Mouse (Mus musculus) embryo, embryonic 9.5 days (tissue): ENCODE measurements at regions not wholly inside any gene's neighbourhood (a gene's known extent, or its start where the extent isn't known, plus 50 kb on each side); places are given as distances from the start of the nearest gene placed in this dataset.

Experiments used
- DNase-seq: peaks from one replicate; pipeline ENCODE4 v3.0.0-alpha.2; 2017; ENCODE audit errors: extremely low spot score

DNA sequence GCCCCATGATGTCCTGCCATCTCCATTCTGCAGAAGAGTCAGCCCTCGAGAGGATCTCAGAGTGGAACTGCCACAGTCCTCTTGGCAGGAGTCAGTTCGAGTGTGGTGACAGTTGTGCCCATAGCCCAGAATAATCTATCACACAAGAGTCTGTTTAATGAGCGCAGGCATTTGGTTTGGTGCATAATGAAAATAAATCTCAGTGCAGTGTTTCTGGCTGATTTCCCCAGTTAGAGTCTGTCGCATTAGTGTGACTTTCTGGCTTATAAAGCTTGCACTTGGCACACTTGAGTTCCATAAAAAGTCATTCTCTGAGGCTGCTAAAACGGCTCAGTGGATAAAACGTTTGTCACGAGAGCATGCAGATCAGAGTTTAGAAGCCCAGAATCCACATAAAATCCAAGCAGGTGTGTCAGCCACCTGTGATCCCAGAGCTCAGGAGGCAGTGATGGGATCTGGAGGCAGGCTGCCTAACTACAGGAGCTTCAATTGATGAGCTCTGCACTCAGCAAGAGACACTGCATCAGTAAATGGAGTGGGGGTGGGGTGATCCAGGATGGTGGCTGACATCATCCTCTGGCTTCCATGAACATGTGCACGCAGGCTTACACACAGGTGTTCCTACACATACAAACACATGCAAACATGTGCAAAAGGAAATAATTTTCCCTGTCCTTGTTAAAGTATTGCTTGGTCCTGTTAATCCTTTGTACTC, 578.5 kb downstream of the Plekhb2 start:
- DNase-seq, result no peak

DNA sequence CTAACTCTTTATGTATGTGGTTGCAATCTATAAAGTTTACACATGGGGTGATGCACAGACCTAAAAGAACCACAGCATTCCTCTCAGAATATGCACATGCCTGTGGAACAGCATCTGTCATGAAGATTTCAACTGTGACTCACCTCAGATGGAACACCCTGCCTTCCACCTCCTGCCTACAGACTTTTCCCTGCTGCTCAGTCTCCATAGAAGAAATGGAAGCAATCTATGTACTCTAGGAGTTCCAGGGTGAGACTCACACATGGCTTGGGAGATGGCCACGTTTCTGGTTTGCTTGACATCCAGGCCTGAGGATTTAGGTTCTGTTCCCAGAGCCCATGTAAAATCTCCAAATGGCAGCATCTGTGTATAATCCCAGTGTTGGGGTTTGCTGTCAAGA, 579.7 kb downstream of the Plekhb2 start:
- no peak for DNase-seq

DNA sequence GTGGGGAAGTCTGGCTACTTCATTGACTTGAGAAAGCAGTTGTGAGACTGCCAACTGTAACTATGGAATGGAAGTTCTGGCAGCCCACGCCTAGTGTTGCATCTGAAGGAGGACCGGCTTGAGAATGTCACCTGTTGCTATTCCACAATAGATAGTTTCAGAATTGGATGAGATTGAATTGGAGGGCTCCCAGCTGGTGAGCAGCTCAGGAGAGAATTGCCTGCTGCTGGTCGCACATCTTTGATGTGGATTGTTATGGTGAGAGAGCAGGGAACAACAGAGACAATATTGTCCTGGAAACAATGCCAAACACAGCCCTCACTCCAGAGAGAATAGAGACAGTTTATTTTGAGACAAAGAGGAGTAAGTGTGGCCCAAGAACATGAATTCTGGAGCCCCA, 585.9 kb downstream of the Plekhb2 start:
- DNase-seq, result no peak

DNA sequence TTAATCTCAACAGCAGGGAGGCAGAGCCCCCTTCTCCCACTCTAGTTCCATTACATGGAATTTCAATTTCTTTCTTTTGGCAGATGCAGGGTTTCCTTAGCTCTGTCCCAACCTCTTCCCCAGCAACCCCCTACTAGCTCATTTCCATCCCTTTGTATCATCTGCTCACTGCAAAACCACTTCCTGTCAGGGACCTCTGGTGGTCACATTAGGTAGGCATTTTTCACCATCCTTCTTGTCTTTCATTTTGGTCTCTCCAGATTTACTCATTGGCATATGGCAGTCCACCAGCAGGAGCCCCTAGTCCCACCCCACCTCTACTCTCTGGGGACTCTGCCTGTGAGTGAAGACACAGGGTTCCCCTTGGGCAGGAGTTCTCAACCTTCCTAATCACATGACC, 597.6 kb downstream of the Plekhb2 start:
- no peak for DNase-seq

DNA sequence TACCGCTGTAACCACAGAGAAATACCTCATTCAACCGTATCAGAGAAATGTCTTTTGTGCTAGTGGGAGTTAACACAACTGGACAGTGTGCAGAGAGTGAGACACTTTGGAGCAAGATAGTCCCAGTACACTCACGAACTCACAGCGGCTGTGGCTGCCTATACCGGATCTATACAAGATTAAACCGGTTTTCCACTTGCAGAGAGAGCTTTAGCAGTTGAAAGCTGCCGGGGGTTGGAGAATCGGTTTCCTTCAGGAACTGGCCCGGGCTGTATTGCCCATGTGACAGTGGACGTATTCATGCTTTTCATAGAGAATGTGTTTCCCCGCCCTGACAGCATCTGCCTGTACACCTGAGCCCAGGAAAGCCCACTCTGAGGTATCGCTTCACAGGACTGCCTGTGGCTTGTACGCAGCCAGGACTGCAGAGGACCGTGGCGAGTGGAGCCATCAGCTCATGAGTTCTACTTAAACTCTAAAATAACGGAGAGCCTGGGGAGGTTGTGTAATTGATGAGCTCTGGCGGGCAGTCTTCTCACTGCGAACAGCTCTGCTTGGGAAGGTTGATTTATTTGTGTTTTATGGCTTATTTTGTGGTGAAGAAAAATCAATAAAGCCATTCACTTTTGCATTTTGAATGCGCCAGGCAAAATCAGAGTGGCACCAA, 602.8 kb downstream of the Plekhb2 start:
- DNase-seq, result no peak

DNA sequence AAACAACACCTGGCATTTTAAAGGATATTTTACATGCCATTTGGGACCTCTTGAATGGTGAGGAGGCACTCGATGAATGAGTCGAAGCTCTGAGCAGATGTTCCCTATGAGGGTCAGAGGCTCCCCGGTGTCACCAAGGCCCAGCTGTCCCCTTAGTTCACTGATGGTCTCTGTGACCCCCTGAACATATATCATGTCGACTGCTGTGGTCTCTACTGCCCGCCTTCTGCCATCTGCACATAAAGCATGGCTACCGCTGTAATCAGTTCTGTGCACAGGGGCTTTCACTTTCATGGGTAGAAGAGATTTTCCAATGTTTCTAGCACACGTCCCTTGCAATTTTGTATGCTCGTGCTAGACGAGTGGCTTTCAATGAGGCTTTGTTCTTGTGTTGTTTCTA, 607.8 kb downstream of the Plekhb2 start:
- DNase-seq, result peak; percentile 11

DNA sequence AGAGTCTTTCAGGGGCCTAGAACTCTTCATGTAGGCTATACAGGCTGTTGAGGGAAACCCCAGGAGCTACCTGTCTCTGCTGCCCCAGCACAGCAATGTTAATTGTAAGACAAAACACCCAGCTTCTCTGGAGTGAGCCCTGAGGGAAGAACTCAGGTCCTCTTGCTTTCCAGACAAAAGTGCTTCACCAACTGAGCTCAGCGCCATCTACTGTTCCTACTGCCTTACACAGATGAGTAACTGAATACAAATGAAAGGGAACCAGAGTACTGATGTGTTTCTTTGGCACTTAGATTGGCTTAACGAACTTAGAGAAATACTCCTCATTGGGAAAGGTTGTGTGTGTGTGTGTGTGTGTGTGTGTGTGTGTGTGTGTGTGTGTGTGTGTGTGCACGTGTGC, 603.1 kb upstream of the Hs6st1 start:
- no peak for DNase-seq

DNA sequence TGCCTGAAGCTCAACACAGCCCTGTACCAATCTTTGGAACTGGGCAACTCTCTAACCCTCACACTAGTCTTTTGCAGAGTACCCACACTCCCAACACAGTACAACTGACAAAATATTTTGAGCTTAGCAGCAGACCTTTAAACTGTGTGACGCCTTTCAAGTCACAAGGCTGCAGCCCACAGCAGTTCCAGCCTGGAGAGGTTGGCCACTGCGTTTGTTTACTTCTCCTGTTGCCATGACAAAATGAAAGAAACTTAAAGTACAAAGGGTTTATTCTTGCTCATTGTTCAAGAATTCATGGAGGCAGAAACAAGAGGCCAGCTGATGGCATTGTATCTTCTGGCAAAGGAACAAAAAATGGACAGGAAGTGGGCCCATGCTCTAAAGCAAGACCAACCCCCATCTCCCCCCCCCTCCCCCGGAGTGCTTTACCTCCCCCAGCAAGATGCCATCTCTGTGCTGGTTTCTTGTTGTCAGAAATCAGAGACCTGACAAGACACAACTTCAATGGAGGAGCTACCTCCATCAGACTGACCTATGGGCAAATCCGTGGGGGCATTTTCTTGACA, 598.9 kb upstream of the Hs6st1 start:
- peak; percentile 19 for DNase-seq

DNA sequence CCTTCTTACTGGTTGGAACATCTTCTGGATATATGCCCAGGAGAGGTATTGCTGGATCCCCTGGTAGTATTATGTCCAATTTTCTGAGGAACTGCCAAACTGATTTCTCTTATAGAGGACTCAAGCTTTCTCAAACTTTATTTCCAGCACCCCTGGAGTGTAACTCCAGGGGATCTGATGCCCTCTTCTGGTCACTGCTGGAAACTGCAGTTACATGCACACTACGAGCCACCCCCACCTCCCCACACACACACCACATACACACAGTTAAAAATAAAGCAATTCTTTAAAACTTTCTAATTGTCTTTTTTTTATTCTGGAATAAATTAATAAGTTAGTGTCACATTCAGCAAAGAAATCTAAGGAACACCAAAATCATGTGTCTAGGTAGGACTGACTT, 589.9 kb upstream of the Hs6st1 start:
- no peak for DNase-seq

DNA sequence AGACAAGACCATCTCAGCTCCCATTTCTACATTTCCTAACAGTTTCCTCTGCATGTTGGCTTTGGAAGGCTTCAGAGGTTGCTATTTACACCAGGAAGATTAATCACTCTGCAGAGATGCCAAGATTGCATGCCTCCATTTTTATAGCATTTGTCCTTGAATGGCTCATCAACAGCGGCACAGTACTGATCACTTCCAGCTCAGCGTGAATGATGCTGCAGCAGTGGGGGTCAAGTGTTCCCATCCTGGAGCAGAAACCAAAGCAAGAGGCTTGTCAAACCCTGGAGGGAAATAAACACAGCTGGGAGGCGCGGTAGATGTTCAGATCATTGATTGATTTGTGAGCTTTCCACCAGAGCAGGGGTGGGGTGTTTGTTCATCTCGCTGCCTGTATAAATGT, 572.2 kb upstream of the Hs6st1 start:
- no peak for DNase-seq

DNA sequence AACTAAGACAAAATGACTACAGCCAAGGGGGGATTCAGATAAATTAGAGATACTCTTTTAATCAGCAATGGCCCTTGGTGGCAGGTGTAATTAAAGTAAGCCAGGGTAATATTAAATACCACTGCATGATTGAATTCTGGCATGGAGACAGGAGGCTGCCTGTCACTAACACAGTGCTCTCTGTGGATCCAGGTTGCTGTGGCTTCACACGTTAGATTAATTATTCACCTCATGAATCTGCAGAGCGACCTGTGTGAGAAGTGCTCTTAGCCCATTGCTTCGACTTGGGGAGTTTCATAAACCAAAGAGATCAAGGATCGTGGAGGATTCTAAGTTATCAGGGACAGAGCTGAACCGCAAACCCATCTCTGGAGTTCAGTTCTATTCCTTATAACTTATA, 545.2 kb upstream of the Hs6st1 start:
- no peak for DNase-seq

DNA sequence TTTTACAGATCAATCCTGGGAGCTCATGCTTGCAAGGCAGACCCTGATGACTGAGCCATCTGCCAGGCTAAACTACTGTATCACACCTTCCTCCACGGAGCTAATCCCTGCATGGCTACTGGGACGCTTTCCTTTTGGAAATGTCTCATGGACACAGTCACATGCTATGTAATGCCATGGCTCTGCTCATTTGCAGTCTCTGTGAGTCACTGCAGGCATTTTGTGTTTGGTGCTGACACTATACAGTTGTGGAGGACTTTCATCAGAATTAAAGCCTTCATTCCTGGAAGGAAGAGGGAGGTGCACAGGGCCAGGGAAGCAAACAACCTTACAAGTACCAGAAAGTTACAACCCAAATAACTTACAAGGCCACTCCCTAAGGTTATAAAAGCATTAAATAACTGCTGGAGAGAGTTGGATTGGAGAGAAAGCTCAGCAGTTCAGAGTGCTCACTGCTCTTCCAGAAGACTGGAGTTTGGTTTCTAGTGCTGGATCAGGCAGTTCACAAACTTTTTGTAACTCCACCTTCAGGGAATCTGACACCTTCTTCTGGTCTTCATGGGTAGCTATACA, 544.3 kb upstream of the Hs6st1 start:
- no peak for DNase-seq

DNA sequence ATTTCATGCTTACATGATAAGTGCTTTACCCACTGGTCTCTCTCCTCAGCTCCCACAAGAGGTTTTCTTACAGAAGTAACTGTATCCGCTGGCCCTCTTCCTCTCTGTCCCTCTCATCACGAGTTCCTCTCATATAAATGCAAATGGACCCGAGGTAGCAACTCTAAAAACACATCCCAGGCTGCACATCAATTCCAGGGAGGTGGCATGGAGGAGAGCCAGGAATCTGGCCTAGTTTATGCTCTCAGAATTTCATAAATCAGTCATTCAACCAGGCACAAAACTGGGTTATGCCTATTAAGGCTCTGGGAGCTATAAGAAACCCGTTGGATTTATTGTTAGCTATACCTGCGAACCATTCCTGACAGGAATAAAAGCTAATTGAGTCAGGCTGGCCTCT, 543.4 kb upstream of the Hs6st1 start:
- no peak for DNase-seq

DNA sequence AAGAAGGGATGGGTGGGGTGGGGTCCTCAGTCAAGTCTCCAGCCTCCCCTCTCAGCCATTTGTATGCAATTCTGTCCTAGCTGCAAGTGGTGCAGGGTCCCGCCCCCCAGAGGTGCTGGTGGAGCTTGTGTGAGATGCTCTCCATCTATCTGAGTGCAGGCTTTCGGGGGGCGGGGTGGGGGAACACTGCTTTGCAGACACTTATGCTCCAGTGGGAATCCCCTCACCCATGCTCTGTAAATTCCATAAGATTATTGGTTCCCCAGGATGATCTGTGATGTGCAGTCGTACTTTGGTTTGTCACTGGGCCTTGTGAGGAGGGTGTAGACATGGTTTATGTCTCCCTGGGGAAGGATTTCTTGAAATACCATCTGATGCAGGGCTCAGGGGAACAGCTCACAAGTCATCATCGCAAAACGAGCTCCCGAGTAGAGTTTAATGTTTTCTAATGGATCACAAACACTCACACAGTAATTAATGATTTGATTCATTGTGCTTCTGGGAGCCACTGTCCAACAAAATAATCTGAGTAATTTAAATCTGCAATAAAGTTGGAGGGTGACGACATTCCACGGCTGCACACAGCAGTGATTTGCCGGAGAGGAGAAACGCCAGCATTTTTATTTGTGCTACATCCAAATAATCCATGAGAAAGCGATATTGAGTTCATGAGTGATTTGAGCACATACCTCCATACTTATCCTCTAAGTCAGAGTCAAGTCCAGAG, 540.3 kb upstream of the Hs6st1 start:
- no peak for DNase-seq

DNA sequence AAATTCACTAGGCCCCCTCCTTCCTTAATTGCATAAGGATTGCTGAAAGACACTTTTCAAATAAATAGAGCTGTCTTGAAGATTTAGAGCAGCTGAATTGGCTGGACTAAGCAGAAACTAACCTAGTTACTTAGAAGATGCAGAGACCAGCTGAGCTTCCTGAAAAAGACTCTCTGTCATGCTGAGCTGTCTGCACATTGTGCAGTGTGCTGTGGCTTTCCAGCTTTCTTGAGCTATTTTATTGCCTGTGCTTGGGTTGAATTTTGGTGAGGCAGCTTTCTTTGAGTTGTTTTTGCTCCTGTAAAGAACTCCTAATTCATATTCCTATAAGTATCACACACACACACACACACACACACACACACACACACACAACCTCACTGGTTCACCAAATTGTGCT, 532.7 kb upstream of the Hs6st1 start:
- DNase-seq, result no peak

DNA sequence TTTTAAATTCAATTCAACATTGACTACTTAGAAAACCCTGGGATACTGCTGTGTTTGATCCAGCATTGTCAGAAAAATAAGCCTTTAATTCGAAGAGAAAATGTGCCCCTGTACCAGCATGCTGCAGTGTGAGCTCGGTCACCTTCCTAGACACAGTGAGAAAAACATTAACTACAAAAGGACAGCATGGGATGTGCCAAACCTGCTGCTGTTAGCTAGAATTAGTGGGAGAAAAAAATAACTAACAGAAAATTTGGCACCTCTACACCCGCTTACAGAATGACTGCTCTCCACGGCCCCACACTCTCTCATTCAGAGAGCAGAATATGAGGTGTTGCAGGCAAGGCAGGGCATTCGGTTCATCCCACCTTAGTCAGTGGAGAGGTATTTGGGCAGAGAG, 531.9 kb upstream of the Hs6st1 start:
- DNase-seq, result no peak

DNA sequence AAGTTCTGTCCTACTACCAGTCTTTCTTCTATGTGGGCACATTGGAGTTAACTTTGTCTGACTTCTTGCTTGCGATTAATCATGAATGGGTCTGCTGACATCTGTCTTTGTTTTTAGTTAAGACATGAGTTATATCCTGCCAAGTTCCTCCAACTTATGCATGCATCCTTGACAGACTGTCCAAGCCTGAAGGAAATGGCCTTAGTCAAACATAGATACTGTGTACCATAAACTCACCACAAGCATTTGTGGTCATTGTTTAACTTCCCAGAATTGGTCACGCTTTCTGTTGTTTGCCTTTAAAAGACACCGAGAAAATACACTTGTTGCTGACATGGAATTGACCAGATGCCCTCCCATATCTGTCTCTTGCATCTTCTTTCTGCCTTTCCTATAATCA, 519.4 kb upstream of the Hs6st1 start:
- no peak for DNase-seq

DNA sequence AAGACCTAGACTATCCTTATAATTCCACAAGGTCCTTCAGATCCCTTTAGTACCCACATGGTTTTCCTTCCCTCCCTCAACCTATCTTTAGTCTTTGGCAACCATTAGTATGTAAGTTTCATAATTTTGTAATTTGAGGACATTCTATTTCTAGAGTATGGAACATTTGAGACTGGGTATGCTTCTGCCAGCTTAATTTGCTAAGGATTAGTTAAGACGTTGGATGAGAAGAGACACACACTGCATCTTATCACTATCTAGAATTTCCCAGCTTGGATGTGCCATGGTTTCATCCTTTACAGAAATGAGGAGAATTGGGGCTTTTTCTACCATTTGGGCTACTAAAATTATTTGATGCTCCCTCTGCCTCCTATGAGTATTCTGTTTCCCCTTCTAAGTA, 516.7 kb upstream of the Hs6st1 start:
- no peak for DNase-seq

DNA sequence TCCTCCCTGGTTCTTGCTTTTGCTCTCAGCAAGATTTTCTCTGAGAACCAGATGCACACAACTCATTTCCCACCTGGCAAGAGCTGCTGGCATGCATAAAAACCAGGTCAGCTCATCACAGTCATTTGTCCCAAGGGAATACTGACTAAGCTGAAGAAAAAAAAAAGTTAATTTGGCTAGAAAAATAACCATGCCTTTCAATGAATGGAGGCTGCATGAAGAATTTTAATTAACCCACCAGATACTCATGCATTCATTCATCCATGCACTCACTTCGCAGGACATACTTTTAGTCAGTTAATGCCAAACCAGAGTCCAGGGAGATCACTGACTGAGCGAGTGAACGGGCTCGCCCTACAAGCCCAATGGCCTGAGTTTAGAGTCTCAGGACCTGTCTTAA, 505.4 kb upstream of the Hs6st1 start:
- DNase-seq, result no peak

DNA sequence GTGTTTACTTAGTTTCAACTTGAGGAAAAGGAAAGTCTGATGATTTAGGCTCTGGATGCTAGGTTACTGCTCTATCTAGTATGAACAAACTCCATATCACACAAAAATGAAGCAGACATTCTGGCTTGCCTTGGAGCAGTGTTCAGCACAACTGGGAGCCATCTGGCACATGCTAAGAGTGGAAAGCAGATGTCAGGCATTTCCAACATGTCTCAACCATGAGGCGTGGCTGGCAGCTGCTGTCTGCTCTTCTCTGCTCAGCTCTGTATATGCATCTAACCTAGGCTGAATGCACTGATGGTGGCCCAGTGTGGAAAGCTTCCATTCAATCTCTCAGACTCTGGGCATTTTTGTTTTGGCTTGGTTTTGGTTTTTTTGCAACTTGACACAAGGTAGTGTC, 493.0 kb upstream of the Hs6st1 start:
- no peak for DNase-seq

DNA sequence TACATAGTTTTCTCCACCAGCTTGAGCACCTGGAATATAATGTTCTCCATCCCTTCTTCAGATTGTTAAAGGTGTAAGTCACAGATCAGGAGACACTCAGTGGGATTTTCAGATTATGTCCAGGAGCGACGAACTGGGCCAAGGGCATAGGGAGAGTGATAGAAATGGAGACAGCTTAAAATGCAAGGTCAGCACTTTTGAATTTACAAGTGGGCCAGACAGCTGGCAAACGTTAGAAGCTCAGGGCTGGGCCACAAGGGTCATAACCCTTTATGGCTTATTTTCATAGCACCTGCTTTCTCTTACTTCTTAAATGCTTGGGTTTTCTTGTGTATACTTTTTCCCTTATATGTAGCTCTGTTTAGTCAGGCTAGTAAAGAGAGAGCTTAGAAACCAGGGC, 488.8 kb upstream of the Hs6st1 start:
- DNase-seq, result no peak

DNA sequence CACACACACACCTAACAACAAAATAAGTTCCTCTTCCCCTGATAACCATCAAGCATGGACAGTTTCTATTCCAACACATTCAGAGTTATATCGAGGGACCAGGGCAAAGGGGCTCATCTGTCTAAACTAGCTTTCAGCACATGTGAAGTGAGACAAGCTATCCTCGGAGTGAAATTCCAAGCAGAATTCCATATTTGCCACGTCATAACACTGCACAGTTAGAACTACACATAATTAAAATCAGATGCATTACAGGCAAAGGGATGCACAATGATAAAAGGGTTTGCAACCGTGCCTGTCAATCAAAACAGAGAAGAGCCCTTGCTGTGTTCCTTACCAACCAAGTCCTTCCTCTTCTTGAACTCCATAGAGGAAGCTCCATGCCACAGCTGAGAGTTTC, 488.2 kb upstream of the Hs6st1 start:
- no peak for DNase-seq

DNA sequence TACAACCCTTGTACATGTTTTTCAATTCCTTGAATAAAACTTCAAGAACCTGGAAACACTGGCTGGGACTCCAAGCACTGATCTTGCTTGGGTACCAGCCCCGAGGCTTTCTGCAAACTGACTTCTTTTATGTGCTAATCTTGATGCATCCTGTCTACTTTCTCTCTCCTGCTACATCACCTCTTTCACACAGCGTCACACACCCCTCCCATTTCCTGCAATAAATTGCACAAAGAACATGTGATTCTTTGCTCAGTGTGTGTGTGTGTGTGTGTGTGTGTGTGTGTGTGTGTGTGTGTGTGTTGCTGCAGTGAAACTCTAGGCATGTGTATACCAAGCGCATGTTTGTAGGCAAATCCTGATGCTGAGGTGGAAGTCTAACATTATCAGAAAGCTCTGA, 487.7 kb upstream of the Hs6st1 start:
- no peak for DNase-seq
